Mouse (Mus musculus) neural tube, embryonic 10.5 days (tissue): ENCODE data around the gene Snx29.
"Not testable (repeated sequence)": the region's sequence is repeated elsewhere in the genome, so short reads cannot be mapped to it uniquely, and the experiment has no call there.

Source experiments
- DNase-seq: peaks from one replicate; pipeline ENCODE4 v3.0.0-alpha.2; 2017; ENCODE audit warnings: low spot score; ENCODE audit errors: extremely low spot score

The Snx29 gene

GRCm38 (mm10) chr16:11322409-11323323, at the start of gene Snx29:
Gene Snx29, plus strand, starts transcription at chr16:11322908.
- DNase-seq, result peak; percentile 97

- no peak for DNase-seq
Measured at GRCm38 (mm10) chr16:11276888-11277287, 45.8 kb upstream of the Snx29 start.

GRCm38 (mm10) chr16:11278778-11279177, 43.9 kb upstream of the Snx29 start:
- DNase-seq, result no peak

GRCm38 (mm10) chr16:11282655-11283232, 40.0 kb upstream of the Snx29 start:
- no peak for DNase-seq

- no peak for DNase-seq
Measured at GRCm38 (mm10) chr16:11284881-11285280, 37.8 kb upstream of the Snx29 start.

- no peak for DNase-seq
Measured at GRCm38 (mm10) chr16:11285949-11286348, 36.8 kb upstream of the Snx29 start.

GRCm38 (mm10) chr16:11288873-11289272, 33.8 kb upstream of the Snx29 start:
- DNase-seq, result not testable (repeated sequence)

GRCm38 (mm10) chr16:11295583-11295982, 27.1 kb upstream of the Snx29 start:
- DNase-seq, result not testable (repeated sequence)

GRCm38 (mm10) chr16:11297700-11298099, 25.0 kb upstream of the Snx29 start:
- DNase-seq, result not testable (repeated sequence)

GRCm38 (mm10) chr16:11303741-11304140, 19.0 kb upstream of the Snx29 start:
- no peak for DNase-seq

GRCm38 (mm10) chr16:11305531-11305930, 17.2 kb upstream of the Snx29 start:
- DNase-seq, result no peak

- DNase-seq, result no peak
Measured at GRCm38 (mm10) chr16:11313512-11313911, 9.2 kb upstream of the Snx29 start, which contains the start of gene Tnfrsf17. Gene Tnfrsf17, plus strand, starts transcription at chr16:11313812.

- DNase-seq, result no peak
Measured at GRCm38 (mm10) chr16:11315786-11316320, 6.9 kb upstream of the Snx29 start.

- DNase-seq, result no peak
Measured at GRCm38 (mm10) chr16:11316748-11317147, 6.0 kb upstream of the Snx29 start.

GRCm38 (mm10) chr16:11317324-11317723, 5.4 kb upstream of the Snx29 start:
- DNase-seq, result no peak

- no peak for DNase-seq
Measured at GRCm38 (mm10) chr16:11323324-11324051, 780 bp downstream of the Snx29 start.

GRCm38 (mm10) chr16:11330081-11330800, 7.5 kb downstream of the Snx29 start:
- no peak for DNase-seq

GRCm38 (mm10) chr16:11331030-11331429, 8.3 kb downstream of the Snx29 start:
- no peak for DNase-seq

GRCm38 (mm10) chr16:11343292-11343815, 20.6 kb downstream of the Snx29 start:
- DNase-seq, result no peak

- no peak for DNase-seq
Measured at GRCm38 (mm10) chr16:11351903-11352302, 29.2 kb downstream of the Snx29 start.

- no peak for DNase-seq
Measured at GRCm38 (mm10) chr16:11359173-11359572, 36.5 kb downstream of the Snx29 start.
